Mouse (Mus musculus) forebrain, embryonic 11.5 days (tissue): ENCODE measurements around the gene Anxa4. TPM values are rescaled to one million over a fixed set of nuclear protein-coding genes. Genes with fewer than 3 reads are reported as not detected.

Source experiments
- ATAC-seq: fragments of 200-750 bp; cut with Nextera tagmentation; replicated peaks from 2 replicates; pipeline ENCODE4 v1.8.0; 2017; ENCODE audit warnings: moderate TSS enrichment; ENCODE audit not compliant: low FRiP score
- DNase-seq: peaks from one replicate; pipeline ENCODE4 v3.0.0-alpha.2; 2017; ENCODE audit warnings: low spot score
- H3K27ac ChIP-seq: fragments of 300-500 bp; sonication (generic); 2 replicates; pipeline ENCODE4 v1.5.1; 2014; ENCODE audit warnings: low read depth, low read length
- H3K27me3 ChIP-seq: fragments of 300-500 bp; sonication (generic); 2 replicates; pipeline ENCODE4 v1.6.1; 2014; ENCODE audit warnings: mild to moderate bottlenecking, low read length, mixed read lengths; ENCODE audit not compliant: control insufficient read depth, insufficient read depth
- H3K36me3 ChIP-seq: fragments of 300-500 bp; sonication (generic); 2 replicates; pipeline ENCODE4 v1.6.1; 2014; ENCODE audit warnings: mild to moderate bottlenecking, low read length, moderate library complexity, mixed read lengths; ENCODE audit not compliant: control insufficient read depth, insufficient read depth
- H3K4me1 ChIP-seq: fragments of 300-500 bp; sonication (generic); replicated peaks from 2 replicates; pipeline ENCODE4 v1.6.1; 2014; ENCODE audit warnings: low read length, mixed read lengths; ENCODE audit not compliant: control insufficient read depth, insufficient read depth
- H3K4me2 ChIP-seq: fragments of 300-500 bp; sonication (generic); 2 replicates; pipeline ENCODE4 v1.6.1; 2014; ENCODE audit warnings: low read depth, mild to moderate bottlenecking, low read length, moderate library complexity, mixed read lengths; ENCODE audit not compliant: severe bottlenecking
- H3K4me3 ChIP-seq: fragments of 300-500 bp; sonication (generic); 2 replicates; pipeline ENCODE4 v1.5.1; 2014; ENCODE audit warnings: low read depth, low read length
- H3K9ac ChIP-seq: fragments of 300-500 bp; sonication (generic); 2 replicates; pipeline ENCODE4 v1.6.1; 2014; ENCODE audit warnings: low read length
- H3K9me3 ChIP-seq: fragments of 300-500 bp; sonication (generic); 2 replicates; pipeline ENCODE4 v1.6.1; 2016; ENCODE audit warnings: low read length, mixed read lengths; ENCODE audit not compliant: control insufficient read depth
- WGBS: fragments of 180-500 bp; shearing (Covaris S2); extraction: QIAGEN DNeasy Blood & Tissue Kit; methylation state at CpG from one replicate; pipeline ENCODE4 v1.1.7; 2014; 5-methylcytosine and 5-hydroxymethylcytosine counted together
- polyA plus RNA-seq: library from polyadenylated mRNA; unstranded; fragments of >200 nt; fragmentation: Nextera tagmentation; extraction: Ambion mirVana; gene quantifications from 2 replicates; pipeline ENCODE4 v1.2.1, GENCODE M21; 2014

The Anxa4 gene
- 5.7 and 6.1 TPM in 2 replicates for polyA plus RNA-seq

- peak within 1 kb of the TSS; percentile 48 for H3K4me3 ChIP-seq
- no peaks in the 10 kb centered on the region for H3K36me3 ChIP-seq
- H3K4me1 ChIP-seq: peaks cover 2% of the 10 kb centered on the region; the same call in 1 of the 2 replicates
- no peaks in the 10 kb centered on the region for H3K9me3 ChIP-seq
- peak within 1 kb of the TSS; percentile 53 for H3K9ac ChIP-seq
- under 1% methylated on average over 41 of the region's 41 CpGs for whole genome bisulfite sequencing
- H3K27ac ChIP-seq: no peak within 1 kb of the TSS
- DNase-seq (peak; percentile 81), ATAC-seq (peak; percentile 61; the same call in 1 of the 2 replicates)
- H3K4me2 ChIP-seq: peak within 1 kb of the TSS; percentile 94
- peaks cover 19% of the 10 kb centered on the region for H3K27me3 ChIP-seq
Observed at GRCm38 (mm10) chr6:86793021-86793815, at the start of gene Anxa4. TSS of gene Anxa4 (minus strand) at chr6:86793584.

DNA sequence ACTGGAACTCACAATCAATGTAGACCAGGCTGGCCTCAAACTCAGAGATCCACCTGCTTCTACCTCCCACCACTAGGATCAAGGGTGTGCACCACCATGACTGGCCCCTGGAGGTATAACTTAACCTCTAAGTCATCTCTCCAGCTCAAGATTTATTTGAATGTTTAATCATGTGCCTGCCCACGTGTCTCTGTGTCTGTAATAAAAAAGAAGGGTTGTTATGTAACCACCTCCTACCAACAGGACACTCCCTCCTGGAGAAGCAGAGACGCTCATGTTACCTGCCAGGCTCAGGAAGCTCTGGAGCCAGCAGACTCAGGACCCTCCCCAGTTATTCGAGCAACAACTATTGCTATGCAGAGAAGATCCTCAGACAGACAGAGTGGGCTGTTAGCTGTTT lies 48.6 kb upstream of the Anxa4 start:
- Histone ChIP-seq H3K4me1 (no peaks in the 10 kb centered on the region), H3K4me2 (no peak overlapping the region), H3K27ac (no peak overlapping the region), H3K9me3 (no peaks in the 10 kb centered on the region), H3K4me3 (no peak overlapping the region), H3K27me3 (no peaks in the 10 kb centered on the region), H3K9ac (no peak overlapping the region), H3K36me3 (no peaks in the 10 kb centered on the region)
- 69% methylated on average over 3 of the region's 3 CpGs for WGBS
- DNase-seq (no peak), ATAC-seq (no peak)

- H3K27ac ChIP-seq: no peak overlapping the region
- no peak overlapping the region for H3K4me3 ChIP-seq
- no peak overlapping the region for H3K4me2 ChIP-seq
- H3K9ac ChIP-seq: no peak overlapping the region
- no peaks in the 10 kb centered on the region for H3K9me3 ChIP-seq
- H3K27me3 ChIP-seq: no peaks in the 10 kb centered on the region
- H3K4me1 ChIP-seq: no peaks in the 10 kb centered on the region
- DNase-seq: no peak
- 75% methylated on average over 2 of the region's 2 CpGs for WGBS
- H3K36me3 ChIP-seq: no peaks in the 10 kb centered on the region
- no peak for ATAC-seq
Observed at GRCm38 (mm10) chr6:86839089-86839488, 45.7 kb upstream of the Anxa4 start.

DNA sequence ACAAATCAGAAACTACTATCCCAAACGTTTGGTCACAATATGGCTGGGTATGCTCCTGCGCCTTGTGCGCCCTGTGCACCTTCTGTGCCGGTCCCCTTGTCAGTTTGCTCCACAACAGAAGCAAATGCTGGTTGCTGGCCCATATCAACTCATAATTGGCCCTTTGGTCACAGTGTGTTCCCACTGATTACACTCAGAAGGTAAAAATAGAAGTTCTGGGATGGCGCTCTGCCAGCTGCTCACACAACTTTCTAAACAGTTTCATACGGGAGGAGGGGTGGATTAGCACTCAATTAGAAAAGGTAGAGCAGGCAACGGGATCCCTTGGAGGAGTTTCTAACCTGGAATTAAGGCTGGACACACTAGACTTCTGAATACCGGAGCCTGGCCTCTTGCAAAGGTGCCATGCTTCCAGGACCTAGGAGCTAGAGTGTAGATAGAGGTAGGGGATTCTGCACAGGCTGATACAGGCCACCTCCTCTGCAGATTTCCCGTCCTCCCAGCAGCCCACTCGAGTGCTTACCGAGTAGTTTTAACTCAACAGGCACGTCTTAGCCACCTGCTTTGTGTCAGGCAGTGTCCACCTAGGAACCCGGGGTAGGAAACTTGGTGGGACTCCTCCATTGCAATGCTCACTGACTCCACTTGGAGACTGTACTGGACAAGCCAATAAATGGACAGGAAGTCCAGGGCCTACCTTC lies 39.6 kb upstream of the Anxa4 start:
- no peak for DNase-seq
- Histone ChIP-seq H3K27ac (no peak overlapping the region), H3K9ac (no peak overlapping the region), H3K27me3 (no peaks in the 10 kb centered on the region), H3K36me3 (no peaks in the 10 kb centered on the region), H3K4me2 (no peak overlapping the region), H3K4me3 (no peak overlapping the region), H3K9me3 (no peaks in the 10 kb centered on the region), H3K4me1 (no peaks in the 10 kb centered on the region)
- no peak for ATAC-seq
- 83% methylated on average over 13 of the region's 13 CpGs for WGBS

- DNase-seq: no peak
- Histone ChIP-seq H3K4me2 (no peak overlapping the region), H3K4me3 (no peak overlapping the region), H3K9ac (no peak overlapping the region), H3K27me3 (no peaks in the 10 kb centered on the region), H3K4me1 (no peaks in the 10 kb centered on the region), H3K9me3 (no peaks in the 10 kb centered on the region), H3K36me3 (no peaks in the 10 kb centered on the region), H3K27ac (no peak overlapping the region)
- no peak for ATAC-seq
- 81% methylated on average over 10 of the region's 10 CpGs for WGBS
Observed at GRCm38 (mm10) chr6:86830738-86831500, 37.5 kb upstream of the Anxa4 start.

DNA sequence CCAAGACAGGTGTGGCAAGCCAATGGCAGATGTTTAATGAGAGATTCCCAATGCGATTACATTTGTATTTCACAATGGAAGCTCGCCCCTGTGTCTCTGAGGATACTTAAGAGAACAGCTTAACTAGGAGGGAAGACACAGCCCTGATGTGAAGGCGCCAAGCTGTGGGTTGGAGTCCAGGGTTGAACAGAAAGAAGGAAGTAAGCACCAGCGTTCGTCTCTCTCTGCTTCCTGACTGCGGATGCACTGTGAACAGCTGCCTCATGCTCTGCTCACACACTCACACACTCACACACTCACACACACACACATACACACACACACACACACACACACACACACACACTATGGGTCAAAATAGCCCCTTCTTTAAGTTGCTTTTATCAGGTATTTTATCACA lies 36.4 kb upstream of the Anxa4 start:
- Histone ChIP-seq H3K27me3 (no peaks in the 10 kb centered on the region), H3K36me3 (no peaks in the 10 kb centered on the region), H3K9ac (no peak overlapping the region), H3K4me3 (no peak overlapping the region), H3K27ac (no peak overlapping the region), H3K9me3 (no peaks in the 10 kb centered on the region), H3K4me1 (no peaks in the 10 kb centered on the region), H3K4me2 (no peak overlapping the region)
- 91% methylated on average over 6 of the region's 6 CpGs for WGBS
- no peak for ATAC-seq
- no peak for DNase-seq

DNA sequence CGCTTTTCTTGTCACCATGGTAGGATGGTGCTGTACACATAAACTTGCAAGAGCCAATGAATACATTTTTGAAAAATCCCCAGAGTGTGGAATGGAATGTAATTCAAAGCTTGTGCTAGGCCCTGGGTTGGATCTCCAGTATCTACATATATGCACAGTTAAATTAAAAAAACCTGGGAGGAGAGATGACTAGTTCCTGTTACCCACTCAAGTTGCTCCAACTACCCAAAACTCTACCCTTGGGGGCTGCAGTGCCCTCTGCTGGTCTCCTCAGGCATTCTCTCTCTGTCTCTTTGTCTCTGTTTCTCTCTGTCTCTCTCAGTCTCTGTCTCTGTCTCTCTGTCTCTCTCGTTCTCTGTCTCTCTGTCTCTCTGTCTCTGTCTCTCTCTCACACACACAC lies 34.0 kb upstream of the Anxa4 start:
- H3K9me3 ChIP-seq: no peaks in the 10 kb centered on the region
- WGBS: 92% methylated on average over 2 of the region's 2 CpGs
- H3K4me1 ChIP-seq: peaks cover under 1% of the 10 kb centered on the region; the same call in 1 of the 2 replicates
- H3K4me3 ChIP-seq: no peak overlapping the region
- ATAC-seq (no peak), DNase-seq (no peak)
- no peak overlapping the region for H3K4me2 ChIP-seq
- no peaks in the 10 kb centered on the region for H3K27me3 ChIP-seq
- no peaks in the 10 kb centered on the region for H3K36me3 ChIP-seq
- no peak overlapping the region for H3K9ac ChIP-seq
- H3K27ac ChIP-seq: no peak overlapping the region

DNA sequence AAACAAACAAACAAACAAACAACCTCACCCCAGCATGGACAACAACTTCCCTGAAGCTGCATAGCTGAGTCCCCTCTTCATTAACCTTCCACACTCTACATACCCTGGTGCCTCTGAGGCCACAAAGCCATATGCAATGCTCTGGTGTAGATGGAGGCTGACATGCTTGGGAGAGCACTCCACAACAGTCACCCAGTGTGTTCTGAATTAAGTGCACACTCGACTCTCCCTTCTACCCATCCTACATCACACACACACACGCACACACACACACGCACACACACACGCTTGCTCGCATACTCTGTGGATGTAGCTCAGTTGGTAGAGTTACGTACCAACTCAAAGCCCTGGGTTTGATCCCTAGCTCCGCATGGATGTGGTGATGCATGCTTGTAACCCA lies 31.0 kb upstream of the Anxa4 start:
- no peak for ATAC-seq
- WGBS: 87% methylated on average over 7 of the region's 7 CpGs
- H3K27ac ChIP-seq: no peak overlapping the region
- no peaks in the 10 kb centered on the region for H3K9me3 ChIP-seq
- no peak overlapping the region for H3K9ac ChIP-seq
- H3K4me2 ChIP-seq: no peak overlapping the region
- H3K4me1 ChIP-seq: peaks cover 2% of the 10 kb centered on the region; the same call in 1 of the 2 replicates
- no peak for DNase-seq
- no peak overlapping the region for H3K4me3 ChIP-seq
- no peaks in the 10 kb centered on the region for H3K36me3 ChIP-seq
- no peaks in the 10 kb centered on the region for H3K27me3 ChIP-seq
